In genomic region chr2:112520526-112521482, GRCm38 (mm10) we compare ENCODE assay signal across 23 mouse cellular contexts. TPM values are rescaled to one million over a fixed set of nuclear protein-coding genes. Genes with fewer than 3 reads are reported as not detected.
DNase-seq lines count a peak whose midpoint lies in the region; ATAC-seq and TF ChIP-seq lines count a peak whose summit lies in the region.
"Had no signal": no experiment of that assay in that cellular context is flagged by ENCODE, and none has a peak within 500 bp of the region (broad histone marks: within the 10 kb centered on the region; RNA-seq: fewer than 3 reads in every experiment).

No protein-coding gene starts in this region.

- no peak for DNase-seq in hindbrain, postnatal 0 days (ENCODE audit: low spot score)
- DNase-seq in midbrain, postnatal 0 days (ENCODE audit: low spot score), result no peak
- DNase-seq in R1 (ENCODE audit: low read depth, low spot score), result peak; percentile 58
- DNase-seq in thymus, adult 18-20 months, result no peak
- no peak for DNase-seq in cerebellum, postnatal 25 days
- DNase-seq: adrenal gland, postnatal 36 days; cerebellum, postnatal 10 days; kidney, adult 18-20 months; kidney, postnatal 25 days; right cerebral cortex, adult 18-20 months; spleen, adult 18-20 months; thymus, postnatal 14 days had no signal

- H3K4me1 ChIP-seq in hindbrain, postnatal 0 days (ENCODE audit: insufficient read depth, low read length), result no peaks in the 10 kb centered on the region
- H3K4me1 ChIP-seq in hindbrain, embryonic 12.5 days, result no peaks in the 10 kb centered on the region
- no peaks in the 10 kb centered on the region for H3K4me1 ChIP-seq in midbrain, postnatal 0 days (ENCODE audit: insufficient read depth, low read length)
- H3K4me1 ChIP-seq in midbrain, embryonic 15.5 days, result no peaks in the 10 kb centered on the region
- H3K4me1 ChIP-seq: heart, embryonic 15.5 days; limb, embryonic 13.5 days; lung, embryonic 15.5 days had no signal

- no peak for ATAC-seq in hindbrain, postnatal 0 days
- no peak for ATAC-seq in hindbrain, embryonic 12.5 days (ENCODE audit: low FRiP score)
- ATAC-seq in midbrain, postnatal 0 days (ENCODE audit: low FRiP score), result no peak
- no peak for ATAC-seq in midbrain, embryonic 15.5 days (replicated peaks)
- peak; percentile 84 for ATAC-seq in megakaryocyte-erythroid progenitor cell, adult 5-6 weeks (replicated peaks; ENCODE audit: low FRiP score, low TSS enrichment, poor library complexity, severe bottlenecking)
- ATAC-seq: midbrain, embryonic 16.5 days had no signal

- H3K9ac ChIP-seq in hindbrain, postnatal 0 days (replicated peaks; ENCODE audit: low read length), result no peak overlapping the region
- H3K9ac ChIP-seq in hindbrain, embryonic 12.5 days, result no peak overlapping the region
- H3K9ac ChIP-seq in midbrain, postnatal 0 days (replicated peaks; ENCODE audit: low read length, poor library complexity, severe bottlenecking), result no peak overlapping the region
- no peak overlapping the region for H3K9ac ChIP-seq in midbrain, embryonic 15.5 days
- H3K9ac ChIP-seq: heart, embryonic 15.5 days; limb, embryonic 13.5 days; lung, embryonic 15.5 days had no signal

- H3K36me3 ChIP-seq in hindbrain, postnatal 0 days (ENCODE audit: insufficient read depth, low read length), result no peaks in the 10 kb centered on the region
- no peaks in the 10 kb centered on the region for H3K36me3 ChIP-seq in hindbrain, embryonic 12.5 days
- no peaks in the 10 kb centered on the region for H3K36me3 ChIP-seq in midbrain, postnatal 0 days (ENCODE audit: insufficient read depth, low read length)
- no peaks in the 10 kb centered on the region for H3K36me3 ChIP-seq in midbrain, embryonic 15.5 days (replicated peaks)
- H3K36me3 ChIP-seq: heart, embryonic 15.5 days; lung, embryonic 15.5 days had no signal

- no peak overlapping the region for H3K27ac ChIP-seq in hindbrain, postnatal 0 days
- no peak overlapping the region for H3K27ac ChIP-seq in hindbrain, embryonic 12.5 days
- H3K27ac ChIP-seq in midbrain, postnatal 0 days (ENCODE audit: low read depth, low read length), result no peak overlapping the region
- no peak overlapping the region for H3K27ac ChIP-seq in midbrain, embryonic 15.5 days
- H3K27ac ChIP-seq: heart, embryonic 15.5 days; limb, embryonic 13.5 days; lung, embryonic 15.5 days had no signal

- H3K27me3 ChIP-seq in hindbrain, postnatal 0 days (ENCODE audit: insufficient read depth, low read length), result no peaks in the 10 kb centered on the region
- no peaks in the 10 kb centered on the region for H3K27me3 ChIP-seq in hindbrain, embryonic 12.5 days
- H3K27me3 ChIP-seq in midbrain, postnatal 0 days (ENCODE audit: insufficient read depth, low read length), result no peaks in the 10 kb centered on the region
- no peaks in the 10 kb centered on the region for H3K27me3 ChIP-seq in midbrain, embryonic 15.5 days (replicated peaks)
- H3K27me3 ChIP-seq: heart, embryonic 15.5 days; limb, embryonic 13.5 days; lung, embryonic 15.5 days had no signal

- no peak overlapping the region for H3K4me2 ChIP-seq in hindbrain, postnatal 0 days (ENCODE audit: low read depth, low read length)
- no peak overlapping the region for H3K4me2 ChIP-seq in hindbrain, embryonic 12.5 days (replicated peaks)
- no peak overlapping the region for H3K4me2 ChIP-seq in midbrain, postnatal 0 days (ENCODE audit: low read depth, low read length, poor library complexity, severe bottlenecking)
- H3K4me2 ChIP-seq in midbrain, embryonic 15.5 days, result no peak overlapping the region
- H3K4me2 ChIP-seq: heart, embryonic 15.5 days; limb, embryonic 13.5 days; lung, embryonic 15.5 days had no signal

- no peak overlapping the region for H3K4me3 ChIP-seq in hindbrain, postnatal 0 days (ENCODE audit: low read length)
- H3K4me3 ChIP-seq in hindbrain, embryonic 12.5 days, result no peak overlapping the region
- H3K4me3 ChIP-seq in midbrain, postnatal 0 days (ENCODE audit: low read depth, low read length), result no peak overlapping the region
- H3K4me3 ChIP-seq in midbrain, embryonic 15.5 days, result no peak overlapping the region
- H3K4me3 ChIP-seq: heart, embryonic 15.5 days; limb, embryonic 13.5 days; lung, embryonic 15.5 days had no signal

- peak; percentile 31; the same call in 1 of the 2 replicates for TF ChIP-seq CTCF in hindbrain, postnatal 0 days (IDR thresholded peaks at IDR 0.05; ENCODE audit: low read depth)
- TF ChIP-seq CTCF in midbrain, postnatal 0 days (IDR thresholded peaks at IDR 0.05), result peak; percentile 31; the same call in 1 of the 2 replicates

- H3K9me3 ChIP-seq in hindbrain, postnatal 0 days (ENCODE audit: low read length), result no peaks in the 10 kb centered on the region
- H3K9me3 ChIP-seq in hindbrain, embryonic 12.5 days (replicated peaks), result 0 out of 2 replicates have a peak, but pooled peaks cover 3% of the 10 kb centered on the region
- H3K9me3 ChIP-seq in midbrain, postnatal 0 days (ENCODE audit: low read length), result no peaks in the 10 kb centered on the region
- H3K9me3 ChIP-seq in midbrain, embryonic 15.5 days, result no peaks in the 10 kb centered on the region
- H3K9me3 ChIP-seq: heart, embryonic 15.5 days; limb, embryonic 13.5 days; lung, embryonic 15.5 days had no signal

- 83% methylated on average over 4 of the region's 4 CpGs for WGBS in hindbrain, postnatal 0 days
- 89% methylated on average over 4 of the region's 4 CpGs for WGBS in hindbrain, embryonic 12.5 days
- WGBS in midbrain, postnatal 0 days, result 88% methylated on average over 4 of the region's 4 CpGs
- WGBS in midbrain, embryonic 15.5 days, result 81% methylated on average over 4 of the region's 4 CpGs

RNA-seq across cellular contexts. Expression of gene Aven, which starts 28.0 kb away (rescaled TPM):
- total RNA-seq in hindbrain, postnatal 0 days (2014; rRNA removed), result 6.8 and 10.9 TPM in 2 replicates
- 3.0 and 3.3 TPM in 2 replicates for polyA plus RNA-seq in hindbrain, postnatal 0 days (2015; fragmentation: Nextera tagmentation; extraction: Ambion mirVana)
- 6.5 and 7.9 TPM in 2 replicates for polyA plus RNA-seq in hindbrain, embryonic 12.5 days (2016; fragmentation: Nextera tagmentation; extraction: Ambion mirVana)
- total RNA-seq in midbrain, postnatal 0 days (2014; rRNA removed), result 6.7 and 8.9 TPM in 2 replicates
- polyA plus RNA-seq in midbrain, postnatal 0 days (2015; fragmentation: Nextera tagmentation; extraction: Ambion mirVana), result 2.8 and 3.5 TPM in 2 replicates
- 2.4 and 4.5 TPM in 2 replicates for polyA plus RNA-seq in midbrain, embryonic 15.5 days (2015; fragmentation: Nextera tagmentation; extraction: Ambion mirVana)
- total RNA-seq in megakaryocyte-erythroid progenitor cell, adult 5-6 weeks (2014; fragmentation: Nextera tagmentation), result 11.9 and 27.4 TPM in 2 replicates
- total RNA-seq in megakaryocyte-erythroid progenitor cell, adult 5-6 weeks (2017), result 48.4 and 50.6 TPM in 2 replicates

RNA-seq across cellular contexts. Expression of gene Chrm5, which starts 40.2 kb away (rescaled TPM):
- total RNA-seq in hindbrain, postnatal 0 days (2014; rRNA removed), result 2.8 and 3.5 TPM in 2 replicates
- 1.3 and 1.5 TPM in 2 replicates for polyA plus RNA-seq in hindbrain, postnatal 0 days (2015; fragmentation: Nextera tagmentation; extraction: Ambion mirVana)
- 0.13 and 0.23 TPM in 2 replicates for polyA plus RNA-seq in hindbrain, embryonic 12.5 days (2016; fragmentation: Nextera tagmentation; extraction: Ambion mirVana)
- total RNA-seq in midbrain, postnatal 0 days (2014; rRNA removed), result 7.6 and 7.7 TPM in 2 replicates
- polyA plus RNA-seq in midbrain, postnatal 0 days (2015; fragmentation: Nextera tagmentation; extraction: Ambion mirVana), result 2.7 and 3.1 TPM in 2 replicates
- polyA plus RNA-seq in midbrain, embryonic 15.5 days (2015; fragmentation: Nextera tagmentation; extraction: Ambion mirVana), result 1.2 and 2.0 TPM in 2 replicates
- total RNA-seq in megakaryocyte-erythroid progenitor cell, adult 5-6 weeks (2014; fragmentation: Nextera tagmentation), result not detected in 2 replicates
- total RNA-seq in megakaryocyte-erythroid progenitor cell, adult 5-6 weeks (2017), result not detected in 2 replicates
- total RNA-seq: adrenal gland, postnatal 36 days; megakaryocyte, adult 5-6 weeks had no signal
- polyA plus RNA-seq: gonadal fat pad, adult 2 months; heart, embryonic 15.5 days; limb, embryonic 13.5 days; lung, embryonic 15.5 days; neural tube, embryonic 11.5 days; stomach, embryonic 14.5 days had no signal
